Mouse (Mus musculus) lung, adult 2 months (tissue): ENCODE data around the gene Fam217a. TPM values are rescaled to one million over a fixed set of nuclear protein-coding genes. Genes with fewer than 3 reads are reported as not detected.
"Not testable (repeated sequence)": the region's sequence is repeated elsewhere in the genome, so short reads cannot be mapped to it uniquely, and the experiment has no call there.

Source experiments
- DNase-seq: peaks from one replicate; pipeline ENCODE4 v3.0.0; 2022
- H3K4me1 ChIP-seq: fragments of 200-500 bp; 2 replicates; pipeline ENCODE4 v1.6.1; 2011; ENCODE audit warnings: low read length; ENCODE audit not compliant: control insufficient read depth, insufficient read depth
- H3K4me3 ChIP-seq: fragments of 200-500 bp; replicated peaks from 2 replicates; pipeline ENCODE3; 2011; ENCODE audit warnings: low read depth, mild to moderate bottlenecking, control low read depth, low read length; ENCODE audit errors: extremely low read depth
- CTCF ChIP-seq: fragments of 200-500 bp; IDR thresholded peaks from 2 replicates; pipeline ENCODE4 v1.5.1; 2011; ENCODE audit warnings: mild to moderate bottlenecking, low read length, control low read depth; ENCODE audit not compliant: insufficient read depth
- POLR2A ChIP-seq: fragments of 200-500 bp; IDR thresholded peaks from 2 replicates; pipeline ENCODE4 v1.6.1; 2011; ENCODE audit warnings: low read depth, mild to moderate bottlenecking, control low read depth, low read length, borderline replicate concordance; ENCODE audit errors: extremely low read depth
- WGBS: fragments of 180-500 bp; shearing (Covaris S2); methylation state at CpG from one replicate; pipeline ENCODE4 v1.1.7; 2018; 5-methylcytosine and 5-hydroxymethylcytosine counted together
- polyA plus RNA-seq: library from polyadenylated mRNA; depleted of rRNA; stranded (reverse); fragments of >200 nt; gene quantifications from 2 replicates; pipeline ENCODE4 v1.2.3, GENCODE M21; 2012; rRNA removed

The Fam217a gene
- polyA plus RNA-seq = 0.11 TPM in 1 of 2 replicates, not detected in the other

- WGBS = 72% methylated on average over 4 of the region's 4 CpGs
- DNase-seq = no peak
- no peak for TF ChIP-seq CTCF
- TF ChIP-seq POLR2A = no peak
- no peaks in the 10 kb centered on the region for H3K4me1 ChIP-seq
- no peak within 1 kb of the TSS for H3K4me3 ChIP-seq
These were observed at the start of gene Fam217a, which contains the start of gene 4933417A18Rik for GRCm38 (mm10) chr13:34924210-34924609. Gene Fam217a (minus strand): TSS chr13:34924310. Gene 4933417A18Rik (plus strand): TSS chr13:34924409.

GRCm38 (mm10) chr13:34973770-34974169 lies 49.7 kb upstream of the Fam217a start:
- no peak for TF ChIP-seq POLR2A
- no peak for TF ChIP-seq CTCF
- no peak for DNase-seq
- Histone ChIP-seq H3K4me3 (no peak overlapping the region), H3K4me1 (no peaks in the 10 kb centered on the region)
- 19% methylated on average over 1 of the region's 1 CpGs for WGBS

GRCm38 (mm10) chr13:34973149-34973548 lies 49.0 kb upstream of the Fam217a start:
- Histone ChIP-seq H3K4me1 (no peaks in the 10 kb centered on the region), H3K4me3 (no peak overlapping the region)
- no peak for DNase-seq
- WGBS = 29% methylated on average over 1 of the region's 1 CpGs
- TF ChIP-seq CTCF (peak; percentile 17; the same call in 1 of the 2 replicates), POLR2A (no peak)

GRCm38 (mm10) chr13:34972456-34972855 lies 48.3 kb upstream of the Fam217a start:
- H3K4me1 ChIP-seq, H3K4me3 ChIP-seq, DNase-seq: not testable (repeated sequence)

- not testable (repeated sequence) for DNase-seq, H3K4me3 ChIP-seq, H3K4me1 ChIP-seq
- WGBS = 79% methylated on average over 9 of the region's 9 CpGs
These were observed 41.5 kb upstream of the Fam217a start for GRCm38 (mm10) chr13:34965647-34966046.

GRCm38 (mm10) chr13:34964866-34965265 lies 40.8 kb upstream of the Fam217a start:
- TF ChIP-seq CTCF (no peak), POLR2A (no peak)
- no peaks in the 10 kb centered on the region for H3K4me1 ChIP-seq
- 22% methylated on average over 5 of the region's 5 CpGs for WGBS
- no peak overlapping the region for H3K4me3 ChIP-seq
- no peak for DNase-seq

GRCm38 (mm10) chr13:34964419-34964818 lies 40.3 kb upstream of the Fam217a start:
- DNase-seq = peak; percentile 8
- H3K4me3 ChIP-seq = no peak overlapping the region
- no peak for TF ChIP-seq CTCF
- no peak for TF ChIP-seq POLR2A
- H3K4me1 ChIP-seq = no peaks in the 10 kb centered on the region
- WGBS = 6% methylated on average over 14 of the region's 14 CpGs

- WGBS = 3% methylated on average over 32 of the region's 32 CpGs
- no peaks in the 10 kb centered on the region for H3K4me1 ChIP-seq
- peak; percentile 29 for DNase-seq
- TF ChIP-seq POLR2A (no peak), CTCF (no peak)
- peak within 1 kb of the TSS; percentile 44 for H3K4me3 ChIP-seq
These were observed 39.6 kb upstream of the Fam217a start, which contains the start of gene Eci3 for GRCm38 (mm10) chr13:34963511-34964397. Gene Eci3 (minus strand): TSS chr13:34963810.

GRCm38 (mm10) chr13:34960996-34961770 lies 37.1 kb upstream of the Fam217a start:
- no peak for DNase-seq
- 90% methylated on average over 4 of the region's 4 CpGs for WGBS

GRCm38 (mm10) chr13:34958158-34958557 lies 34.0 kb upstream of the Fam217a start:
- not testable (repeated sequence) for H3K4me3 ChIP-seq, H3K4me1 ChIP-seq, DNase-seq
- 88% methylated on average over 3 of the region's 3 CpGs for WGBS

More at GRCm38 (mm10) chr13:34960996-34961770, 37.1 kb upstream of the Fam217a start:
- no peak overlapping the region for H3K4me3 ChIP-seq
- TF ChIP-seq CTCF (no peak), POLR2A (no peak)
- no peaks in the 10 kb centered on the region for H3K4me1 ChIP-seq
